Mouse (Mus musculus) embryo, embryonic 10.5 days (tissue): ENCODE data around the gene Klrb1f.
"Not testable (repeated sequence)": the region's sequence is repeated elsewhere in the genome, so short reads cannot be mapped to it uniquely, and the experiment has no call there.

Experiments used
- DNase-seq: peaks from one replicate; pipeline ENCODE4 v3.0.0-alpha.2; 2015; ENCODE audit warnings: low spot score

The Klrb1f gene

GRCm38 (mm10) chr6:129045601-129046000 is at the start of gene Klrb1f:
Gene Klrb1f (plus strand): TSS chr6:129045901.
- no peak for DNase-seq

GRCm38 (mm10) chr6:128996054-128996767 is 49.5 kb upstream of the Klrb1f start:
- no peak for DNase-seq

- DNase-seq, result no peak
Observed at GRCm38 (mm10) chr6:128996768-128997442, 48.8 kb upstream of the Klrb1f start.

- no peak for DNase-seq
Observed at GRCm38 (mm10) chr6:129001392-129001791, 44.3 kb upstream of the Klrb1f start.

GRCm38 (mm10) chr6:129008552-129008951 is 37.1 kb upstream of the Klrb1f start:
- DNase-seq, result no peak

GRCm38 (mm10) chr6:129009846-129010504 is 35.7 kb upstream of the Klrb1f start:
- DNase-seq, result not testable (repeated sequence)

GRCm38 (mm10) chr6:129010505-129010873 is 35.2 kb upstream of the Klrb1f start:
- DNase-seq, result no peak

GRCm38 (mm10) chr6:129012012-129012411 is 33.7 kb upstream of the Klrb1f start:
- DNase-seq, result not testable (repeated sequence)

GRCm38 (mm10) chr6:129012966-129013365 is 32.7 kb upstream of the Klrb1f start:
- no peak for DNase-seq

GRCm38 (mm10) chr6:129013762-129014276 is 31.9 kb upstream of the Klrb1f start:
- DNase-seq, result no peak

- no peak for DNase-seq
Observed at GRCm38 (mm10) chr6:129014399-129014798, 31.3 kb upstream of the Klrb1f start.

- DNase-seq, result no peak
Observed at GRCm38 (mm10) chr6:129027451-129028248, 18.1 kb upstream of the Klrb1f start.

- DNase-seq, result no peak
Observed at GRCm38 (mm10) chr6:129030175-129030824, 15.4 kb upstream of the Klrb1f start.

GRCm38 (mm10) chr6:129030964-129031363 is 14.7 kb upstream of the Klrb1f start:
- no peak for DNase-seq

- no peak for DNase-seq
Observed at GRCm38 (mm10) chr6:129033397-129033796, 12.3 kb upstream of the Klrb1f start.

GRCm38 (mm10) chr6:129035017-129035416 is 10.7 kb upstream of the Klrb1f start:
- no peak for DNase-seq

- DNase-seq, result no peak
Observed at GRCm38 (mm10) chr6:129036326-129036725, 9.4 kb upstream of the Klrb1f start.

GRCm38 (mm10) chr6:129036890-129037463 is 8.7 kb upstream of the Klrb1f start:
- DNase-seq, result no peak

- DNase-seq, result no peak
Observed at GRCm38 (mm10) chr6:129041470-129041869, 4.2 kb upstream of the Klrb1f start.

- DNase-seq, result no peak
Observed at GRCm38 (mm10) chr6:129042470-129042869, 3.2 kb upstream of the Klrb1f start.

GRCm38 (mm10) chr6:129048381-129048780 is 2.7 kb downstream of the Klrb1f start:
- DNase-seq, result peak; percentile 10
